In genomic region chr16:90220892-90221431, GRCm38 (mm10) we compare ENCODE assay signal across 8 mouse cellular contexts. TPM values are rescaled to one million over a fixed set of nuclear protein-coding genes. Genes with fewer than 3 reads are reported as not detected.
A peak's percentile ranks its signal among the peaks of the same experiment; 100 is the strongest.
DNase-seq lines count a peak whose midpoint lies in the region.

No protein-coding gene starts in this region.

- DNase-seq in embryo, embryonic 10 days (ENCODE audit: low spot score) = peak; percentile 48
- no peak for DNase-seq in embryo, embryonic 9.5 days (ENCODE audit: extremely low spot score)
- DNase-seq in urinary bladder, postnatal 25 days (ENCODE audit: low spot score) = peak; percentile 28
- no peak for DNase-seq in urinary bladder, postnatal 10 days (ENCODE audit: low spot score)
- DNase-seq in frontal cortex, postnatal 14 days (ENCODE audit: low spot score in 2 of 2) = peak; percentile 23 to 29
- DNase-seq in layer of hippocampus, postnatal 14 days (ENCODE audit: low spot score in 2 of 2) = peak; percentile 40 to 46
- DNase-seq in mesoderm, embryonic 11.5 days (ENCODE audit: low read depth, low spot score) = peak; percentile 31
- no peak for DNase-seq in thymus, postnatal 0 days (ENCODE audit: low spot score)

RNA-seq across cellular contexts. Expression of gene Sod1, which starts 0.4 kb away (rescaled TPM):
- 100 to 1,000 TPM; 340 to 354 TPM for total RNA-seq in layer of hippocampus, postnatal 14 days (2021)
- polyA plus RNA-seq in thymus, postnatal 0 days (2015; fragmentation: Nextera tagmentation; extraction: Ambion mirVana) = 1,237 and 1,253 TPM in 2 replicates

Comparison
In these comparisons a context has a peak if more than half of its experiments do, and no peak if none do; other contexts are left out.
1. DNase-seq: peak in embryo, embryonic 10 days (single experiment), urinary bladder, postnatal 25 days (single experiment), frontal cortex, postnatal 14 days (2 of 2), layer of hippocampus, postnatal 14 days (2 of 2) and mesoderm, embryonic 11.5 days (single experiment); none in embryo, embryonic 9.5 days (single experiment), urinary bladder, postnatal 10 days (single experiment) and thymus, postnatal 0 days (single experiment).